Mouse (Mus musculus): ENCODE measurements around the gene Slc25a36. TPM values are rescaled to one million over a fixed set of nuclear protein-coding genes. Genes with fewer than 3 reads are reported as not detected.

The Slc25a36 gene
- polyA plus RNA-seq (2014; fragmentation: Illumina TruSeq; extraction: RNeasy Lipid Tissue Mini Kit (QIAGEN cat#74804); ENCODE audit: low read depth, low replicate concordance): 41.2 TPM

GRCm38 (mm10) chr9:97110571-97111390 is at the start of gene Slc25a36:
Gene Slc25a36 (minus strand): TSS chr9:97111157.

Other genes starting within 250 kb of the Slc25a36 start
- 7.9 TPM for gene Pxylp1, start 218.5 kb downstream of the Slc25a36 start, polyA plus RNA-seq (2014; fragmentation: Illumina TruSeq; extraction: RNeasy Lipid Tissue Mini Kit (QIAGEN cat#74804); ENCODE audit: low read depth, low replicate concordance)
- gene Spsb4, start 92.3 kb downstream of the Slc25a36 start, polyA plus RNA-seq (2014; fragmentation: Illumina TruSeq; extraction: RNeasy Lipid Tissue Mini Kit (QIAGEN cat#74804); ENCODE audit: low read depth, low replicate concordance): 6.4 TPM